Mouse (Mus musculus): ENCODE measurements around the gene Nit1. TPM values are rescaled to one million over a fixed set of nuclear protein-coding genes. Genes with fewer than 3 reads are reported as not detected.

Nit1 gene
- polyA plus RNA-seq, 1 experiment from 2014 or later, result 57.6 TPM

Other genes starting within 250 kb of the Nit1 start
- gene Cfap126, start 231.7 kb downstream of the Nit1 start, polyA plus RNA-seq (2015; fragmentation: Nextera tagmentation; extraction: Ambion mirVana), result 1.6 and 2.1 TPM in 2 replicates
- gene Sdhc, start 195.0 kb downstream of the Nit1 start, polyA plus RNA-seq (2015; fragmentation: Nextera tagmentation; extraction: Ambion mirVana), result 457 and 490 TPM in 2 replicates
- gene Mpz, start 194.9 kb downstream of the Nit1 start, polyA plus RNA-seq (2015; fragmentation: Nextera tagmentation; extraction: Ambion mirVana), result 1.7 TPM in 2 replicates
- gene Pcp4l1, start 149.4 kb downstream of the Nit1 start, polyA plus RNA-seq (2015; fragmentation: Nextera tagmentation; extraction: Ambion mirVana), result 16.4 and 19.4 TPM in 2 replicates
- gene Nr1i3, start 131.7 kb downstream of the Nit1 start, polyA plus RNA-seq (2015; fragmentation: Nextera tagmentation; extraction: Ambion mirVana), result 18.7 and 21.7 TPM in 2 replicates
- 32.0 and 34.7 TPM in 2 replicates for gene Tomm40l, start 123.1 kb downstream of the Nit1 start, polyA plus RNA-seq (2015; fragmentation: Nextera tagmentation; extraction: Ambion mirVana)
- 55.3 and 151 TPM in 2 replicates for gene Apoa2, start 120.6 kb downstream of the Nit1 start, polyA plus RNA-seq (2015; fragmentation: Nextera tagmentation; extraction: Ambion mirVana)
- gene Fcer1g, start 111.3 kb downstream of the Nit1 start, polyA plus RNA-seq (2015; fragmentation: Nextera tagmentation; extraction: Ambion mirVana), result 50.3 and 52.1 TPM in 2 replicates
- gene Adamts4, start 95.2 kb downstream of the Nit1 start, polyA plus RNA-seq (2015; fragmentation: Nextera tagmentation; extraction: Ambion mirVana), result 6.3 and 7.0 TPM in 2 replicates
- 339 and 373 TPM in 2 replicates for gene Ndufs2, start 94.3 kb downstream of the Nit1 start, polyA plus RNA-seq (2015; fragmentation: Nextera tagmentation; extraction: Ambion mirVana)
- 50.0 and 56.5 TPM in 2 replicates for gene B4galt3, start 75.3 kb downstream of the Nit1 start, polyA plus RNA-seq (2015; fragmentation: Nextera tagmentation; extraction: Ambion mirVana)
- 40.2 and 40.9 TPM in 2 replicates for gene Ppox, start 64.5 kb downstream of the Nit1 start, polyA plus RNA-seq (2015; fragmentation: Nextera tagmentation; extraction: Ambion mirVana)
- 50.8 and 53.2 TPM in 2 replicates for gene Usp21, start 57.7 kb downstream of the Nit1 start, polyA plus RNA-seq (2015; fragmentation: Nextera tagmentation; extraction: Ambion mirVana)
- gene Ufc1, start 50.6 kb downstream of the Nit1 start, polyA plus RNA-seq (2015; fragmentation: Nextera tagmentation; extraction: Ambion mirVana), result 98.8 and 103 TPM in 2 replicates
- gene Dedd, start 16.5 kb downstream of the Nit1 start, polyA plus RNA-seq (2015; fragmentation: Nextera tagmentation; extraction: Ambion mirVana), result 42.6 and 46.8 TPM in 2 replicates
- 83.5 and 99.0 TPM in 2 replicates for gene Pfdn2, start within 50 bp of the Nit1 start, polyA plus RNA-seq (2015; fragmentation: Nextera tagmentation; extraction: Ambion mirVana)
- 0.60 and 1.1 TPM in 2 replicates for gene Klhdc9, start 15.2 kb upstream of the Nit1 start, polyA plus RNA-seq (2015; fragmentation: Nextera tagmentation; extraction: Ambion mirVana)
- 2.8 and 3.8 TPM in 2 replicates for gene Nectin4, start 24.5 kb upstream of the Nit1 start, polyA plus RNA-seq (2015; fragmentation: Nextera tagmentation; extraction: Ambion mirVana)
- 2.0 and 2.5 TPM in 2 replicates for gene Arhgap30, start 43.3 kb upstream of the Nit1 start, polyA plus RNA-seq (2015; fragmentation: Nextera tagmentation; extraction: Ambion mirVana)
- 54.6 and 58.1 TPM in 2 replicates for gene Usf1, start 65.7 kb upstream of the Nit1 start, polyA plus RNA-seq (2015; fragmentation: Nextera tagmentation; extraction: Ambion mirVana)
- 5.3 and 5.6 TPM in 2 replicates for gene Tstd1, start 73.2 kb upstream of the Nit1 start, polyA plus RNA-seq (2015; fragmentation: Nextera tagmentation; extraction: Ambion mirVana)
- gene F11r, start 91.9 kb upstream of the Nit1 start, polyA plus RNA-seq (2015; fragmentation: Nextera tagmentation; extraction: Ambion mirVana), result 101 and 108 TPM in 2 replicates
- gene Alyref2, start 157.8 kb upstream of the Nit1 start, polyA plus RNA-seq (2015; fragmentation: Nextera tagmentation; extraction: Ambion mirVana), result 11.1 and 11.2 TPM in 2 replicates
- gene Itln1, start 189.6 kb upstream of the Nit1 start, polyA plus RNA-seq (2015; fragmentation: Nextera tagmentation; extraction: Ambion mirVana), result 0.20 and 0.23 TPM in 2 replicates
- gene Cd244a, start 213.5 kb upstream of the Nit1 start, polyA plus RNA-seq (2015; fragmentation: Nextera tagmentation; extraction: Ambion mirVana), result 0.62 and 0.91 TPM in 2 replicates